Mouse (Mus musculus): Measurements from ENCODE around the gene Galnt10.

DNA sequence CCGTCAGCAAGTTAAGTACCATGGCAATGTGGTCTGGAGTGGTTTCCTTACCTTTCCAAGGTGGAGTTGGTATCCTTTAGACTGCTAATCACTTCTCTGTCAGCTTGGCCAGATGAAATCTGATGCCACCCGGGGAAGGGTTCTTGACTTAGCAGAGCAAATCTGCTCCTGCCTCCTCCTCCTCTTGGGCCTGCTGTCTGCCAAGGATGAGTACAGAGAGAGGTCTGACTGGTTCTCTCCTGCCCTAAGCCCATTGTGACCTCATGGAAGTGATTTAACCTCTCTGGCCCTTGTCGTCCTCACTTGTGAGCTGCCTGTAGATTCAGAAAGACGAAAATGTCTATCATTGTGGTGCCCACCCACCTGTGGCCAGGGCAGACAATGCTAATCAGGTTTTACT lies 4.0 kb downstream of the Galnt10 start:
- TF ChIP-seq GATA1 (IDR thresholded peaks at IDR 0.05; ENCODE audit: borderline replicate concordance, low read length) (no peak), CTCF (IDR thresholded peaks at IDR 0.05; ENCODE audit: low read depth, low read length) (no peak), TAL1 (conservative IDR thresholded peaks at IDR 0.05; ENCODE audit: low read depth, low read length) (no peak), GATA2 (IDR thresholded peaks at IDR 0.05; ENCODE audit: borderline replicate concordance, low read depth, low read length) (no peak), POLR2AphosphoS5 (IDR thresholded peaks at IDR 0.05; ENCODE audit: insufficient replicate concordance, low read depth, low read length) (no peak)

Measured in G1E (cell line).